Mouse (Mus musculus): ENCODE measurements around the gene Gm44511. TPM values are rescaled to one million over a fixed set of nuclear protein-coding genes. Genes with fewer than 3 reads are reported as not detected.

Gm44511 gene
- polyA plus RNA-seq, 1 experiment: not detected

- TF ChIP-seq POLR2A (IDR thresholded peaks at IDR 0.05; ENCODE audit: borderline replicate concordance, extremely low read depth, insufficient read depth, insufficient read length, poor library complexity, severe bottlenecking) (no peak), CTCF (IDR thresholded peaks at IDR 0.05; ENCODE audit: borderline replicate concordance, extremely low read depth, insufficient read depth, insufficient read length) (no peak)
- no peak for DNase-seq (ENCODE audit: low read depth)
Measured at GRCm38 (mm10) chr6:128737445-128737844, 88.7 kb downstream of the Gm44511 start.

- TF ChIP-seq CTCF (IDR thresholded peaks at IDR 0.05; ENCODE audit: borderline replicate concordance, extremely low read depth, insufficient read depth, insufficient read length) (peak; percentile 16; the same call in 1 of the 2 replicates), POLR2A (IDR thresholded peaks at IDR 0.05; ENCODE audit: borderline replicate concordance, extremely low read depth, insufficient read depth, insufficient read length, poor library complexity, severe bottlenecking) (no peak)
- DNase-seq (ENCODE audit: low read depth): no peak
Measured at GRCm38 (mm10) chr6:128736100-128736499, 90.0 kb downstream of the Gm44511 start.

- peak; percentile 9 for DNase-seq (ENCODE audit: low read depth)
- TF ChIP-seq CTCF (IDR thresholded peaks at IDR 0.05; ENCODE audit: borderline replicate concordance, extremely low read depth, insufficient read depth, insufficient read length) (no peak), POLR2A (IDR thresholded peaks at IDR 0.05; ENCODE audit: borderline replicate concordance, extremely low read depth, insufficient read depth, insufficient read length, poor library complexity, severe bottlenecking) (no peak)
Measured at GRCm38 (mm10) chr6:128734896-128735295, 91.2 kb downstream of the Gm44511 start.

- DNase-seq (ENCODE audit: low read depth): no peak
- TF ChIP-seq CTCF (IDR thresholded peaks at IDR 0.05; ENCODE audit: borderline replicate concordance, extremely low read depth, insufficient read depth, insufficient read length): no peak
- no peak for TF ChIP-seq POLR2A (IDR thresholded peaks at IDR 0.05; ENCODE audit: borderline replicate concordance, extremely low read depth, insufficient read depth, insufficient read length, poor library complexity, severe bottlenecking)
Measured at GRCm38 (mm10) chr6:128733908-128734679, 92.0 kb downstream of the Gm44511 start.

- TF ChIP-seq POLR2A (IDR thresholded peaks at IDR 0.05; ENCODE audit: borderline replicate concordance, extremely low read depth, insufficient read depth, insufficient read length, poor library complexity, severe bottlenecking) (no peak), CTCF (IDR thresholded peaks at IDR 0.05; ENCODE audit: borderline replicate concordance, extremely low read depth, insufficient read depth, insufficient read length) (no peak)
- no peak for DNase-seq (ENCODE audit: low read depth)
Measured at GRCm38 (mm10) chr6:128732032-128732431, 94.1 kb downstream of the Gm44511 start.

Other genes with a start within 250 kb of the Gm44511 start
- gene A2ml1, start 244.7 kb downstream of the Gm44511 start, polyA plus RNA-seq (2012; rRNA removed): 0.83 and 1.2 TPM in 2 replicates
- gene Klrb1a, start 202.8 kb downstream of the Gm44511 start, polyA plus RNA-seq (2012; rRNA removed): 0.12 TPM in 1 of 2 replicates, not detected in the other
- not detected in 2 replicates for gene Clec2h, start 163.9 kb downstream of the Gm44511 start, polyA plus RNA-seq (2012; rRNA removed)
- gene Klrb1, start 103.3 kb downstream of the Gm44511 start, polyA plus RNA-seq (2012; rRNA removed): 0.19 and 0.23 TPM in 2 replicates
- 0.05 and 0.07 TPM in 2 replicates for gene Klrb1c, start 37.1 kb downstream of the Gm44511 start, polyA plus RNA-seq (2012; rRNA removed)
- gene Klrb1b, start within 50 bp of the Gm44511 start, polyA plus RNA-seq (2012; rRNA removed): 0.05 TPM in 1 of 2 replicates, not detected in the other
- gene Clec2i, start 61.3 kb upstream of the Gm44511 start, polyA plus RNA-seq (2012; rRNA removed): not detected in 2 replicates
- 0.30 and 0.49 TPM in 2 replicates for gene BC035044, start 64.8 kb upstream of the Gm44511 start, polyA plus RNA-seq (2012; rRNA removed)
- gene Clec2g, start 108.1 kb upstream of the Gm44511 start, polyA plus RNA-seq (2012; rRNA removed): 0.19 TPM in 1 of 2 replicates, not detected in the other
- 0.10 and 0.15 TPM in 2 replicates for gene Klrb1f, start 219.6 kb upstream of the Gm44511 start, polyA plus RNA-seq (2012; rRNA removed)

Data from brain, embryonic 14.5 days (tissue).